Mouse (Mus musculus) thymus, postnatal 14 days (tissue): ENCODE data around the gene Nprl2.

ENCODE experiments used
- DNase-seq: peaks from one replicate; pipeline ENCODE4 v3.0.0; 2021

Nprl2 gene

GRCm38 (mm10) chr9:107578587-107578986, 36.6 kb downstream of the Nprl2 start, which contains the start of gene Naa80:
TSS of gene Naa80 (plus strand) at chr9:107578887.
- no peak for DNase-seq

- no peak for DNase-seq
Measured at GRCm38 (mm10) chr9:107579023-107579900, 37.2 kb downstream of the Nprl2 start.

GRCm38 (mm10) chr9:107580501-107581317, 38.7 kb downstream of the Nprl2 start, which contains the start of gene Hyal3:
TSS of gene Hyal3 (plus strand) at chr9:107580818.
- DNase-seq: peak; percentile 89

GRCm38 (mm10) chr9:107581584-107581983, 39.6 kb downstream of the Nprl2 start:
- no peak for DNase-seq

GRCm38 (mm10) chr9:107582509-107583062, 40.6 kb downstream of the Nprl2 start:
- no peak for DNase-seq

- DNase-seq: no peak
Measured at GRCm38 (mm10) chr9:107583174-107583573, 41.1 kb downstream of the Nprl2 start.

GRCm38 (mm10) chr9:107586504-107586903, 44.5 kb downstream of the Nprl2 start:
- DNase-seq: no peak

- peak; percentile 99 for DNase-seq
Measured at GRCm38 (mm10) chr9:107586974-107587832, 45.2 kb downstream of the Nprl2 start, which contains the start of gene Ifrd2. TSS of gene Ifrd2 (plus strand) at chr9:107587642.

GRCm38 (mm10) chr9:107587833-107588639, 46.0 kb downstream of the Nprl2 start:
- no peak for DNase-seq

- DNase-seq: no peak
Measured at GRCm38 (mm10) chr9:107590058-107590772, 48.2 kb downstream of the Nprl2 start.

- no peak for DNase-seq
Measured at GRCm38 (mm10) chr9:107590773-107591060, 48.7 kb downstream of the Nprl2 start.

GRCm38 (mm10) chr9:107593101-107593976, 51.3 kb downstream of the Nprl2 start:
- DNase-seq: no peak

GRCm38 (mm10) chr9:107594281-107595062, 52.4 kb downstream of the Nprl2 start:
- DNase-seq: no peak
